Comparison of ENCODE assay signal across 27 mouse cellular contexts in genomic region chr2:128379151-128379550, GRCm38 (mm10).
DNase-seq lines count a peak whose midpoint lies in the region; ATAC-seq and TF ChIP-seq lines count a peak whose summit lies in the region.
"Had no signal": no experiment of that assay in that cellular context is flagged by ENCODE, and none has a peak within 500 bp of the region (broad histone marks: within the 10 kb centered on the region; RNA-seq: fewer than 3 reads in every experiment).

No protein-coding gene starts in this region.

- TF ChIP-seq CTCF in heart, adult 2 months (IDR thresholded peaks at IDR 0.05) = no peak
- TF ChIP-seq CTCF in lung, postnatal 0 days (IDR thresholded peaks at IDR 0.05) = no peak
- no peak for TF ChIP-seq CTCF in CH12.LX (conservative IDR thresholded peaks at IDR 0.05 in 1 of 2, IDR thresholded peaks at IDR 0.05 in 1 of 2; ENCODE audit: low read depth in 2 of 2, low read length in 2 of 2)

- H3K9me3 ChIP-seq in heart, embryonic 14.5 days (ENCODE audit: control insufficient read depth, low read length) = no peaks in the 10 kb centered on the region
- no peaks in the 10 kb centered on the region for H3K9me3 ChIP-seq in lung, embryonic 16.5 days (ENCODE audit: control insufficient read depth, low read length)
- H3K9me3 ChIP-seq in lung, postnatal 0 days (ENCODE audit: low read length) = no peaks in the 10 kb centered on the region
- H3K9me3 ChIP-seq in CH12.LX (replicated peaks; ENCODE audit: low read length) = no peaks in the 10 kb centered on the region
- H3K9me3 ChIP-seq: embryonic facial prominence, embryonic 13.5 days; G1E; limb, embryonic 10.5 days; limb, embryonic 15.5 days; liver, embryonic 13.5 days; midbrain, embryonic 10.5 days; neural tube, embryonic 13.5 days had no signal

- H3K79me2 ChIP-seq in heart, adult 2 months (replicated peaks; ENCODE audit: control insufficient read depth, insufficient read depth, low read length) = no peaks in the 10 kb centered on the region
- H3K79me2 ChIP-seq in CH12.LX (replicated peaks; ENCODE audit: control insufficient read depth, extremely low read depth, insufficient read depth, poor library complexity, severe bottlenecking) (peaks cover 6% of the 10 kb centered on the region), myocyte (ENCODE audit: control insufficient read depth, insufficient read depth) (peaks cover 96% of the 10 kb centered on the region)

- no peak overlapping the region for H3K4me3 ChIP-seq in heart, embryonic 14.5 days (ENCODE audit: control insufficient read depth in 1 of 2, insufficient read depth in 1 of 2, low read depth in 1 of 2, low read length in 2 of 2)
- H3K4me3 ChIP-seq in heart, adult 2 months = no peak overlapping the region
- H3K4me3 ChIP-seq in lung, embryonic 16.5 days (ENCODE audit: low read length) = no peak overlapping the region
- no peak overlapping the region for H3K4me3 ChIP-seq in lung, postnatal 0 days (ENCODE audit: low read depth, low read length)
- H3K4me3 ChIP-seq in CH12.LX (replicated peaks in 1 of 3; ENCODE audit: low read depth in 2 of 3, low read length in 2 of 3, poor library complexity in 1 of 3) = peak overlapping the region in 2 of 3 experiments; percentile 22 to 32
- no peak overlapping the region for H3K4me3 ChIP-seq in myocyte
- H3K4me3 ChIP-seq: embryonic facial prominence, embryonic 13.5 days; erythroblast, embryonic 14.5 days; limb, embryonic 10.5 days; limb, embryonic 15.5 days; liver, embryonic 13.5 days; midbrain, embryonic 10.5 days; neural tube, embryonic 13.5 days had no signal

- H3ac ChIP-seq in myocyte (ENCODE audit: control insufficient read depth, insufficient read length) = no peak overlapping the region

- no peak for DNase-seq in heart, adult 2 months
- no peak for DNase-seq in lung, postnatal 0 days (ENCODE audit: low spot score)
- DNase-seq in CH12.LX (ENCODE audit: extremely low read depth) = no peak
- DNase-seq in thymus, postnatal 36 days = no peak
- DNase-seq: adrenal gland, postnatal 25 days; B cell, adult 2 months; cerebellum, adult 11-12 months; cerebellum, adult 9-11 months; forebrain, postnatal 0 days; heart, postnatal 36 days; kidney, adult 11 months; kidney, postnatal 14 days; layer of hippocampus, adult 9-11 months; liver, embryonic 13.5 days; lung, adult 18-20 months; lung, postnatal 14 days; right cerebral cortex, postnatal 4 days had no signal

- dilution Hi-C loops in CH12.LX (cut with MboI; ENCODE audit: extremely low pct_ligation_motif_present, extremely low pct_unique_long_range_greater_than_20kb, low sequenced_read_pairs) = no loop called here

- no peaks in the 10 kb centered on the region for H3K27me3 ChIP-seq in heart, embryonic 14.5 days (ENCODE audit: control insufficient read depth, insufficient read depth, low read length)
- no peaks in the 10 kb centered on the region for H3K27me3 ChIP-seq in heart, adult 2 months (ENCODE audit: control insufficient read depth, insufficient read depth, low read length)
- H3K27me3 ChIP-seq in lung, embryonic 16.5 days (ENCODE audit: control insufficient read depth, insufficient read depth, low read depth, low read length) = no peaks in the 10 kb centered on the region
- H3K27me3 ChIP-seq in lung, postnatal 0 days (replicated peaks; ENCODE audit: insufficient read depth, low read length) = no peaks in the 10 kb centered on the region
- H3K27me3 ChIP-seq in CH12.LX (replicated peaks) (no peaks in the 10 kb centered on the region), myocyte (ENCODE audit: control insufficient read depth, insufficient read depth, insufficient read length) (no peaks in the 10 kb centered on the region)
- H3K27me3 ChIP-seq: embryonic facial prominence, embryonic 13.5 days; liver, embryonic 13.5 days; neural tube, embryonic 13.5 days had no signal

- H3K4me2 ChIP-seq in heart, embryonic 14.5 days (ENCODE audit: low read length) = peak overlapping the region; percentile 27
- peak overlapping the region; percentile 18; the same call in 1 of the 2 replicates for H3K4me2 ChIP-seq in lung, embryonic 16.5 days (ENCODE audit: low read depth, low read length)
- no peak overlapping the region for H3K4me2 ChIP-seq in lung, postnatal 0 days (replicated peaks; ENCODE audit: low read depth, low read length)
- H3K4me2 ChIP-seq in CH12.LX (ENCODE audit: insufficient read depth, low read depth, poor library complexity, severe bottlenecking) (peak overlapping the region; percentile 90), myocyte (ENCODE audit: low read depth) (peak overlapping the region; percentile 76)
- H3K4me2 ChIP-seq: embryonic facial prominence, embryonic 13.5 days; limb, embryonic 15.5 days; liver, embryonic 13.5 days; neural tube, embryonic 13.5 days had no signal

- TF ChIP-seq RAD21 in CH12.LX (IDR thresholded peaks at IDR 0.05; ENCODE audit: low read depth, low read length) = no peak

- in situ Hi-C loops in CH12.LX (cut with MboI; ENCODE audit: low pct_ligation_motif_present, low pct_unique_long_range_greater_than_20kb, low sequenced_read_pairs) = no loop called here

- intact Hi-C loops in heart, adult 2 months (cut with DNase I) = no loop called here

- no peak for TF ChIP-seq EP300 in heart, adult 2 months (IDR thresholded peaks at IDR 0.05; ENCODE audit: insufficient read depth, low read depth, low read length)
- no peak for TF ChIP-seq EP300 in lung, postnatal 0 days (IDR thresholded peaks at IDR 0.05)
- no peak for TF ChIP-seq EP300 in CH12.LX (IDR thresholded peaks at IDR 0.05; ENCODE audit: low read length)

- no peak for ATAC-seq in heart, embryonic 14.5 days (ENCODE audit: insufficient number of reproducible peaks, insufficient read depth, low FRiP score, low read depth)
- ATAC-seq in lung, embryonic 16.5 days (ENCODE audit: low read depth) = no peak
- ATAC-seq in lung, postnatal 0 days = no peak
- ATAC-seq: forebrain, postnatal 0 days had no signal

- no peak for TF ChIP-seq POLR2A in heart, adult 2 months (IDR thresholded peaks at IDR 0.05; ENCODE audit: insufficient read depth, low read depth, low read length)
- TF ChIP-seq POLR2A in CH12.LX (IDR thresholded peaks at IDR 0.05; ENCODE audit: low read depth, low read length) (no peak), myocyte (IDR thresholded peaks at IDR 0.05; ENCODE audit: insufficient read length, low read depth) (no peak)

- no peak overlapping the region for H3K9ac ChIP-seq in heart, embryonic 14.5 days (ENCODE audit: low read length)
- H3K9ac ChIP-seq in heart, adult 2 months (ENCODE audit: low read depth, low read length) = no peak overlapping the region
- H3K9ac ChIP-seq in lung, embryonic 16.5 days (ENCODE audit: low read length) = no peak overlapping the region
- H3K9ac ChIP-seq in lung, postnatal 0 days (replicated peaks; ENCODE audit: low read depth) = no peak overlapping the region
- peak overlapping the region; percentile 27 for H3K9ac ChIP-seq in CH12.LX (ENCODE audit: insufficient read depth, low read depth)
- H3K9ac ChIP-seq: embryonic facial prominence, embryonic 13.5 days; forebrain, postnatal 0 days; limb, embryonic 15.5 days; liver, embryonic 13.5 days; neural tube, embryonic 13.5 days had no signal

- H3K27ac ChIP-seq in heart, embryonic 14.5 days (replicated peaks in 1 of 2; ENCODE audit: control insufficient read depth in 1 of 2, insufficient read depth in 1 of 2, low read depth in 2 of 2, low read length in 2 of 2) = no peak overlapping the region
- H3K27ac ChIP-seq in heart, adult 2 months = no peak overlapping the region
- H3K27ac ChIP-seq in lung, embryonic 16.5 days (ENCODE audit: low read length) = no peak overlapping the region
- H3K27ac ChIP-seq in lung, postnatal 0 days (ENCODE audit: low read length) = no peak overlapping the region
- H3K27ac ChIP-seq in CH12.LX (ENCODE audit: insufficient read depth, low read depth) = peak overlapping the region; percentile 35; the same call in 1 of the 2 replicates
- H3K27ac ChIP-seq: embryonic facial prominence, embryonic 13.5 days; limb, embryonic 10.5 days; limb, embryonic 15.5 days; liver, embryonic 13.5 days; midbrain, embryonic 10.5 days; neural tube, embryonic 13.5 days had no signal

- no peaks in the 10 kb centered on the region for H3K36me3 ChIP-seq in heart, embryonic 14.5 days (ENCODE audit: control insufficient read depth, insufficient read depth, low read length)
- no peaks in the 10 kb centered on the region for H3K36me3 ChIP-seq in heart, adult 2 months (ENCODE audit: control insufficient read depth, insufficient read depth, low read length)
- no peaks in the 10 kb centered on the region for H3K36me3 ChIP-seq in lung, embryonic 16.5 days (ENCODE audit: control insufficient read depth, insufficient read depth, low read length)
- no peaks in the 10 kb centered on the region for H3K36me3 ChIP-seq in lung, postnatal 0 days (ENCODE audit: insufficient read depth, low read length)
- H3K36me3 ChIP-seq in CH12.LX (replicated peaks in 1 of 2; ENCODE audit: control insufficient read depth in 1 of 2, insufficient read depth in 1 of 2, low read length in 1 of 2) (peaks cover 0 to 2% of the 10 kb centered on the region in 2 experiments), myocyte (ENCODE audit: control insufficient read depth, insufficient read depth) (no peaks in the 10 kb centered on the region)
- H3K36me3 ChIP-seq: embryonic facial prominence, embryonic 13.5 days; G1E; limb, embryonic 10.5 days; limb, embryonic 15.5 days; liver, embryonic 13.5 days; midbrain, embryonic 10.5 days; neural tube, embryonic 13.5 days had no signal

- WGBS in heart, embryonic 14.5 days = 84% methylated on average over 8 of the region's 8 CpGs
- 79% methylated on average over 8 of the region's 8 CpGs for WGBS in heart, adult 2 months
- 57% methylated on average over 8 of the region's 8 CpGs for WGBS in lung, embryonic 16.5 days
- 61% methylated on average over 8 of the region's 8 CpGs for WGBS in lung, postnatal 0 days

- H3K4me1 ChIP-seq in heart, embryonic 14.5 days (ENCODE audit: control insufficient read depth in 2 of 2, insufficient read depth in 2 of 2, low read length in 2 of 2) = peaks cover 8 to 16% of the 10 kb centered on the region in 2 experiments; a peak in 3 of 4 replicates
- peaks cover 3% of the 10 kb centered on the region for H3K4me1 ChIP-seq in heart, adult 2 months (ENCODE audit: control insufficient read depth, insufficient read depth, low read length)
- peaks cover 7% of the 10 kb centered on the region for H3K4me1 ChIP-seq in lung, embryonic 16.5 days (replicated peaks; ENCODE audit: control insufficient read depth, insufficient read depth, low read length)
- H3K4me1 ChIP-seq in lung, postnatal 0 days (ENCODE audit: insufficient read depth, low read depth, low read length) = no peaks in the 10 kb centered on the region; the same call in 1 of the 2 replicates
- H3K4me1 ChIP-seq in CH12.LX (ENCODE audit: control insufficient read depth in 1 of 2, insufficient read depth in 2 of 2) = peaks cover 33 to 89% of the 10 kb centered on the region in 2 experiments

TF ChIP-seq in CH12.LX, 34 proteins besides CTCF, POLR2A, EP300 and RAD21 (continues in another document):
- no peak for TF ChIP-seq CHD2 (IDR thresholded peaks at IDR 0.05; ENCODE audit: low read length)
- no peak for TF ChIP-seq ZMIZ1 (IDR thresholded peaks at IDR 0.05; ENCODE audit: low read depth, low read length)

TF ChIP-seq in myocyte, 11 proteins besides CTCF, POLR2A, EP300 and RAD21 (continues in another document):
- TF ChIP-seq MYOD1 (IDR thresholded peaks at IDR 0.05; ENCODE audit: control insufficient read depth in 1 of 3, insufficient read length in 2 of 3, low read depth in 2 of 3) (no peak), MAX (IDR thresholded peaks at IDR 0.05; ENCODE audit: low read depth) (no peak), USF1 (IDR thresholded peaks at IDR 0.05; ENCODE audit: low read depth) (no peak)

Comparison
In these comparisons a context has a peak if more than half of its experiments do, and no peak if none do; other contexts are left out.
1. H3K4me3 ChIP-seq: peak in CH12.LX (2 of 3); none in heart, embryonic 14.5 days (0 of 2), heart, adult 2 months (single experiment), lung, embryonic 16.5 days (single experiment), lung, postnatal 0 days (single experiment) and myocyte (single experiment).